Mouse (Mus musculus) liver, embryonic 15.5 days (tissue): Measurements from ENCODE around the gene Hic1. TPM values are rescaled to one million over a fixed set of nuclear protein-coding genes. Genes with fewer than 3 reads are reported as not detected.
A peak's percentile ranks its signal among the peaks of the same experiment; 100 is the strongest.

Experiments used
- ATAC-seq: fragments of 200-750 bp; cut with Nextera tagmentation; 2 replicates; pipeline ENCODE4 v1.8.0; 2017; ENCODE audit warnings: moderate number of reproducible peaks, mild to moderate bottlenecking, moderate library complexity; ENCODE audit not compliant: insufficient read depth
- H3K27ac ChIP-seq: fragments of 300-500 bp; sonication (generic); replicated peaks from 2 replicates; pipeline ENCODE4 v1.5.1; 2015; ENCODE audit warnings: mild to moderate bottlenecking, inconsistent platforms
- H3K27me3 ChIP-seq: fragments of 300-500 bp; sonication (generic); 2 replicates; pipeline ENCODE4 v1.6.1; 2015; ENCODE audit warnings: mild to moderate bottlenecking, inconsistent platforms
- H3K36me3 ChIP-seq: fragments of 300-500 bp; sonication (generic); replicated peaks from 2 replicates; pipeline ENCODE4 v1.6.1; 2015; ENCODE audit warnings: moderate library complexity, mild to moderate bottlenecking, inconsistent platforms
- H3K4me1 ChIP-seq: fragments of 300-500 bp; sonication (generic); replicated peaks from 2 replicates; pipeline ENCODE4 v1.6.1; 2015; ENCODE audit warnings: inconsistent platforms
- H3K4me2 ChIP-seq: fragments of 300-500 bp; sonication (generic); 2 replicates; pipeline ENCODE4 v1.6.1; 2015; ENCODE audit warnings: moderate library complexity, mild to moderate bottlenecking, inconsistent platforms
- H3K4me3 ChIP-seq: fragments of 300-500 bp; sonication (generic); replicated peaks from 2 replicates; pipeline ENCODE4 v1.5.1; 2015; ENCODE audit warnings: mild to moderate bottlenecking, inconsistent platforms
- H3K9ac ChIP-seq: fragments of 300-500 bp; sonication (generic); 2 replicates; pipeline ENCODE4 v1.6.1; 2015; ENCODE audit warnings: moderate library complexity, mild to moderate bottlenecking, inconsistent platforms
- H3K9me3 ChIP-seq: fragments of 300-500 bp; sonication (generic); replicated peaks from 2 replicates; pipeline ENCODE4 v1.6.1; 2016; ENCODE audit warnings: inconsistent platforms
- WGBS: fragments of 180-500 bp; shearing (Covaris S2); methylation state at CpG from one replicate; pipeline ENCODE4 v1.1.7; 2015; ENCODE audit warnings: mixed read lengths; ENCODE audit not compliant: insufficient replicate concordance; 5-methylcytosine and 5-hydroxymethylcytosine counted together
- polyA plus RNA-seq: library from polyadenylated mRNA; unstranded; fragments of >200 nt; fragmentation: Nextera tagmentation; extraction: Ambion mirVana; gene quantifications from 2 replicates; pipeline ENCODE4 v1.2.1, GENCODE M21; 2015

Gene Hic1
- polyA plus RNA-seq, 1 experiment from 2014 or later = 1.5 TPM

DNA sequence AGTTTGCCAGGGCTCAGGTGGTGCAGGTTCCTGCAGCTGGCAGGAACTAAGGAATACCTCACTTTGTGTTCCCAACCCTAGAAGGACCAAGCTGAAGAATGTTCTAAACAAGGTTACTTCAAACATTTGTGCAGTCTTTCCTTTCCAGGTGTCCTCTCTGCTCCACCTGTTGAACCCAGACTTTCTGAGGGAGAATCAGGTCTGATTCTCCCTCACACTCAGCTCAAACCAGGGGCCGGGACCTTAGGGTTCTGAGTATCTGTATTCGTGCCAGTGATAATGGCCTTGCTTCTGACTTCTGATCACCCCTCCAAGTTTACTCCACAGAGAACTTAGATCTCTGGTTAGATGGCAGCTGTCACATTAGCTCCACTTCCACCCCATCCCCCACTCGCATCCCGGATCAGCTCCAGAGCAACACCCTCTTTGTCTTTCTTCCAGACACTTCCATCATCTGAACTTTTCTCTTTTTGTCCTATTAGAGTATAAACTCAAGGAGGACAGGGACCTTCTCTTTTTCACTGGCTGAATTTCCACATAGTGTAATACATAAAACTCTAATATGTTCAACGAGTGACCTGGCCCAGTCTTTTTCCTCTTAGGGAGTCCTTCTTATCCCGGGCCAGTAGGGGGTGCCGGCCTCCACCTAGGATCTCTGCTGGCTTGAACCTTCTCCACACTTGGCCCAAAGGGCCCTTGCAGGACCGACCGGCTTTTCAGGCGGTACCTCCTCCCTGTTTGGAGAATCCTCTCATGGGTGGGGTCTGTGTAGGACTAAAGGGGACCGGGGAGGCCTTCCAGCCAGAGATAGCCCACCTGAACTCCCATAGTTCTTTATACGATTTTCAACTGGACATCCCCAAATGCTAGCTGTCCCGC, 23.3 kb upstream of the Hic1 start:
- Histone ChIP-seq H3K4me3 (peak overlapping the region; percentile 57), H3K36me3 (no peaks in the 10 kb centered on the region), H3K27me3 (peaks cover 71% of the 10 kb centered on the region), H3K9ac (no peak overlapping the region), H3K27ac (no peak overlapping the region), H3K9me3 (no peaks in the 10 kb centered on the region), H3K4me2 (peak overlapping the region; percentile 78), H3K4me1 (peaks cover 55% of the 10 kb centered on the region)
- 0 out of 2 replicates have a peak, but pooled peaks have one; percentile 22 for ATAC-seq
- 24% methylated on average over 13 of the region's 13 CpGs for WGBS

DNA sequence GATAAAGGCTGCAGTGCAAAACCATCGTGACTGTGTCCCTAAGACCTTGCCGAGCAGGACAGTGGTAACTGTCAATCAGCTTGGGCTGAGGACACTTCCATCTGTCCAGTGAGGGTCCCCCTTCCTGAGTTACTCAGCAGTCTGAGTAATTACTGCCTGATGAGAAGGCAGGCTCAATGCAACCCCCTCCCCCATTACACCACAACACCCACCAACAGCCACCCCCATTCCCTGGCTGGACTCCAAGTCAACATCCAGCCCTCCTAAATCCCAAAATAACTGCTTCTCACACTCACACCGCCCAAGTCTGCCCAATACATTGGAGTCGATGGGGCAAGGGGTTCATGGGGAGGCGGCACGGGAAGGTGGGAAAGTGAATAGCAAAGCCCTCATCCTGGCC, 22.5 kb upstream of the Hic1 start:
- H3K4me1 ChIP-seq = peaks cover 55% of the 10 kb centered on the region
- WGBS = 65% methylated on average over 6 of the region's 6 CpGs
- H3K9ac ChIP-seq = no peak overlapping the region
- no peak overlapping the region for H3K4me3 ChIP-seq
- no peaks in the 10 kb centered on the region for H3K36me3 ChIP-seq
- H3K9me3 ChIP-seq = no peaks in the 10 kb centered on the region
- ATAC-seq = no peak
- no peak overlapping the region for H3K4me2 ChIP-seq
- H3K27ac ChIP-seq = no peak overlapping the region
- H3K27me3 ChIP-seq = peaks cover 64% of the 10 kb centered on the region

DNA sequence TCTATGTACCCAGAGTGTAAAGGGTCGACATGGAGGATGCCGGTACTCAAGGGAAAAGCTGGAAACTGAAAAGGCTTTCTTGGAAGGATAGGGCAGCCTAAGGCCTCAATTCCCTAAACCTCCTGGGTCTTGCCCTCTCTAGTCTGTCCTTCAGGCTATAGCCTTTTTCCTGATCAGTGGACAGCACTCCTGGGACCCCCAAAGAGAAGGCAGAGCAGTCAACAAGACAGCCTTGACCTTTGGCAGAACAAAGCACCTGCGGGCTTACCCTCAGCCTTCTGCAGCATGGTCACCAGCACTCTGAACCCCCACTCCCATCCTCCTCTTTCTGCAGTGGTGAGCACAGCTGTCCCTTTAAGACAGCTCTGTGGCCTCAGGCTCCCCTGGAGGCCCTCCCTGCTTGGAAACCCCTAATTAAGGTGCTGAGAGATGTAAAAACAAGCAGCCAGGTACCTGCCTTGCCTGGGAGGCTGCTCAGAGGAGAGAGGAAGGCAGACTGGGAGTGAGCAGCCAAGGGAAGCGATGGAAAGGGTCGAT, 21.7 kb upstream of the Hic1 start, which contains the start of gene Dph1:
Gene Dph1 (minus strand): TSS at position 337 of the 537 bp plus-strand sequence.
- H3K36me3 ChIP-seq = no peaks in the 10 kb centered on the region
- H3K4me1 ChIP-seq = peaks cover 55% of the 10 kb centered on the region
- peak within 1 kb of the TSS; percentile 66 for H3K9ac ChIP-seq
- 56% methylated on average over 5 of the region's 5 CpGs for WGBS
- peaks cover 55% of the 10 kb centered on the region for H3K27me3 ChIP-seq
- ATAC-seq = no peak
- H3K27ac ChIP-seq = peak within 1 kb of the TSS; percentile 76
- peak within 1 kb of the TSS; percentile 83 for H3K4me3 ChIP-seq
- no peaks in the 10 kb centered on the region for H3K9me3 ChIP-seq
- H3K4me2 ChIP-seq = peak within 1 kb of the TSS; percentile 94

DNA sequence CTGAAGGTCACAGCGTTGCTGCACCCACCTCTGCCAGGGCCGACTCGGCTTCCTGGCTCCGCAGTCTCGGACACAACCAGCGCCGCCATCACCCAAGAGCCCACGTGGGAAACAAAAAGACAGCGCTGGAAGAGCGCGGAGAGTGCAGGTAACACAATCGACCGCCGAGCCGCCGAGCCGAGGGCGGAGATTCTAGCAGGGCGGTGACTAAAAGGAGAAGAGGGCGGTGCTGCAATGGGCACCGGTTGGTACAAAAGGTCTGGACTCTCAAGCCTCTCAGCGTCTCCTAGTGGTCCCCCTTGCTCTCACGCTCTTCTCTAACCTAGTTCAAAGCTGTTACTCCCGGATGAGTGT, 21.0 kb upstream of the Hic1 start:
- H3K36me3 ChIP-seq = no peaks in the 10 kb centered on the region
- peak overlapping the region; percentile 83 for H3K4me3 ChIP-seq
- peak overlapping the region; percentile 76 for H3K27ac ChIP-seq
- WGBS = under 1% methylated on average over 24 of the region's 24 CpGs
- H3K4me2 ChIP-seq = peak overlapping the region; percentile 94
- peak; percentile 77 for ATAC-seq
- no peaks in the 10 kb centered on the region for H3K9me3 ChIP-seq
- peaks cover 49% of the 10 kb centered on the region for H3K27me3 ChIP-seq
- peaks cover 54% of the 10 kb centered on the region for H3K4me1 ChIP-seq
- H3K9ac ChIP-seq = peak overlapping the region; percentile 66

DNA sequence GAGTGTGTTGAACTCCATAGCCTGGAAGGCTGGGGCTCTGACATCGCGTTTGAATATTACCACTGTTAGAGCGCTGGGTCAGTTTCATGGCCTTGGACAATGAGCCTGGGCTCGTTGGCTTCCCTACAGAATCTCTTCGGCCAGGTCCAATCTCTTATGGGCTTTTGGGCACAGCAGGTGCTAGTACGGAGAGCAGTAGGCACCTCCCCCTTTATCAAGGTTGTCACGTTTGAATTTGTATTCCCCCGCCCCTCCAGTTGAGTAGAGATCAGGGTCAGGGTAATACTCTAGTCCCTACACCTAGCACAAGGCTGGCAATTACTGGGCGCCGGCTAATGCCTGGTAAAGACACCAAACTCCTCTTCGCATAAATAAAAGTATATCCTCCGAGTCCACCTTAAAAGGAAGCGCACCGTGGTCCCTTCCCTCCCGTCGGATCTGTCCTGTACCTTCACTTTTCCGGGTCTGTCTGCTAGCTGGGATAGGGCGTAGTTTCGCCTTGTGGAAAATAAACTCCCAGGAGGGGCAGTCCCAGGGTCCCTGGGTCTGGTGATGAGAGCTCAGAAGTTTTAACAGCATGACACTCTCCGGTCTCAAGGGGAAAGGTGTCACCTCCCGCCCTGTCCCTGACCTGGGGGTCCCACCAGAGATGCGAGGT, 20.5 kb upstream of the Hic1 start:
- H3K4me2 ChIP-seq = peak overlapping the region; percentile 94
- H3K9ac ChIP-seq = peak overlapping the region; percentile 66
- no peaks in the 10 kb centered on the region for H3K9me3 ChIP-seq
- H3K36me3 ChIP-seq = peaks cover 2% of the 10 kb centered on the region; the same call in 1 of the 2 replicates
- H3K27ac ChIP-seq = peak overlapping the region; percentile 76
- under 1% methylated on average over 22 of the region's 22 CpGs for WGBS
- H3K4me3 ChIP-seq = peak overlapping the region; percentile 83
- peaks cover 44% of the 10 kb centered on the region for H3K27me3 ChIP-seq
- ATAC-seq = peak; percentile 76
- peaks cover 49% of the 10 kb centered on the region for H3K4me1 ChIP-seq

DNA sequence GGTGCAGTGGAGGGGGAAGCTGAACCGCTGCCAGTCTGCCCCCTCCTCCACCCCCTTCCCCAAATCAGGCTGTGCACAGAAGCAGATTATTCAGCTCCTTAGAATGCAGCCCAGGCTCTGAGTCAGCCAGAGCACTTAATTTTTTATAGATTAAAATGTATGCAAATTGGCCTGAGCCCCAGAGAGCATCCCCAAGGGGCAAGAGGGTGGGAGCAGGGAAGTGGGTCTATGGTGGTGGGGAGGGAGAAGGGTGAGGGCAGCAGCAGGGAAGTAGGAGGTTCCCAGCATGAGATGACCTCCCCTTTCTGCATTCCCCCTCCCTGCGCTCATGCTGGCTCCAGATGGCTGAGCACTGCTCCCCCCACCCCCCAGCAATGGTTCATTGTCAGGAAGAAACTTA, 15.7 kb upstream of the Hic1 start:
- H3K36me3 ChIP-seq = peaks cover 32% of the 10 kb centered on the region
- no peaks in the 10 kb centered on the region for H3K9me3 ChIP-seq
- no peak overlapping the region for H3K27ac ChIP-seq
- WGBS = 48% methylated on average over 2 of the region's 2 CpGs
- no peak overlapping the region for H3K4me2 ChIP-seq
- H3K4me1 ChIP-seq = peaks cover 14% of the 10 kb centered on the region
- no peak overlapping the region for H3K4me3 ChIP-seq
- ATAC-seq = no peak
- H3K9ac ChIP-seq = no peak overlapping the region
- H3K27me3 ChIP-seq = no peaks in the 10 kb centered on the region

DNA sequence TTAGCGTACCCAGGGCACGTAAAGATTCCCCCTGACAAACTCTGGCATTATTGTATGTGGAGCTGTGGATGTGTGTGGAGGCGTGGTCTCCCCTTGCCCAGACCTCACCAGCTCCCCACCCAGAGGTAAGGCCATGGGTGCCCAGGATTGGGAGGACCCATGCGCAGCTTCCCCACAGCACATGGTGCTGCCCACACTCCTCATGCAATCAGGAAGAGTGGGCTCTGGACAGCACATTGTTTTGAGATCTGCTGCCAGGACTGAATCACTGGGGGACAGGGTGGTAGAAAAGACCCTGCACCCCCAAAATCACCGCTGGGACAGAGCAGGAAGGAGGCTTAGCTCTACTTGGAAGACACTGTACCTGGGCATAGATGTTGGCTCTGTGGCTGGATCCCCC, 15.3 kb upstream of the Hic1 start:
- no peaks in the 10 kb centered on the region for H3K27me3 ChIP-seq
- H3K36me3 ChIP-seq = peaks cover 32% of the 10 kb centered on the region
- WGBS = 80% methylated on average over 5 of the region's 5 CpGs

DNA sequence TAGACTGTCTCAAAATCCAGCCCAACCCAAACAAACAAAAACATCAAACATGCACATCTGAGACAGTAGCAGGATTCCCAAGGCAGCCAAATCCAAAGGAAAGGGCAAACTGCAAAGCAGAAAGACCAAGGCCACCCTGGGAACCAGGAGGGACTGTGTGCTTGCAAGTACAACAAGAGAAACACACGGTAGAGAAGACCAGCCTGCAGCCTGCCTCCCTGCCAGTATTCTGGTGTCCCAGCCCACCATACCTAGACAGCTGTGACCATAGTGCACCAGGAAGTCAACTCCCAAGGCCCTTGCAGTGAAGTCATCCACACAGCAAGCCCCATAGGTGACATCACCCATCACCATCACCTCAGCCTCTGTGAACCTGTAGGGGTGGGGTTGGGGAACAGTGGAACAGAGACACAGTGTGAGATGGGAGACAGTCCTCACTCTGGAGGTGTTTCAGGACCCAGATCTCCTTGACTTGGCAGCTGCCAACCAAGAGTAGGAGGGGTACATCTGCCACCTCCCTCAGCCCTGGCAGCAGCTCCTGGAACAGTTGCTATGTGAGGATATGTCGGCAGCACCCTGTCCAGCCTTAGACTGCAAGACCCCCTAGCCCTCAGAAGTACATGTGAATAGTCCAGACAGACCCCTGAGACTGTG, 14.7 kb upstream of the Hic1 start:
- Histone ChIP-seq H3K9me3 (no peaks in the 10 kb centered on the region), H3K27ac (no peak overlapping the region), H3K27me3 (no peaks in the 10 kb centered on the region), H3K36me3 (peaks cover 32% of the 10 kb centered on the region), H3K4me1 (peaks cover 5% of the 10 kb centered on the region), H3K9ac (no peak overlapping the region), H3K4me2 (no peak overlapping the region), H3K4me3 (no peak overlapping the region)
- no peak for ATAC-seq
- 70% methylated on average over 2 of the region's 2 CpGs for WGBS

More for the DNA sequence above, 15.3 kb upstream of the Hic1 start:
- H3K9ac ChIP-seq = no peak overlapping the region
- no peak overlapping the region for H3K27ac ChIP-seq
- ATAC-seq = no peak
- no peaks in the 10 kb centered on the region for H3K9me3 ChIP-seq
- H3K4me1 ChIP-seq = peaks cover 10% of the 10 kb centered on the region
- H3K4me2 ChIP-seq = no peak overlapping the region
- H3K4me3 ChIP-seq = no peak overlapping the region

DNA sequence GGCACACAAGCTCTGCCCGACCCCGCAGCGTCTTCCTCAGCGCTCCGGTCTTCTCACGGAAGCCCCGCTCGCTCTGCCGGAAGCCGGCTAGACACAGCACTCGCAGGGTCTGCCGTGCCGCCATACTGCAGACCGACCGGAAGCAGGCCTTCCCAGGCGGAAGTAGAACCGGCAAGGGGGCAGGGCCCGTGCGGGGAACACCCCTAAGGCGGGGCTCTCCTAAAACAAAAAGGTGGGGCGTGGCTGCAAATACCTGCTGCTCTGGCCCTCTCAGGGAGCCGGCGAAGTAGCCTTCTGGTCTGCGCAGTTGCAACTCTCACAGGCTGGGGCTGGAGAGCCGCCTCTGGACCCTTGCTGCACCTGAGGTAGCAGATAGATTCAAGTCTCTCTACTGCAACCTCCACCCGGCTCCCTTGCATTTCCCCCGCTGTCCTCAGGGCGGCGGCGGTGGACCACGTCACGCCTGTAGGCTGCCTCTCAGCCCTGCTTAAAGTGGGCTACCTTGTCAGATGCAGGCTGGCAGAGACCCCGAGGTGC, 9.4 kb upstream of the Hic1 start, which contains the start of gene Ovca2:
Gene Ovca2 (minus strand): TSS at position 164 of the 537 bp plus-strand sequence.
- WGBS = under 1% methylated on average over 33 of the region's 33 CpGs

DNA sequence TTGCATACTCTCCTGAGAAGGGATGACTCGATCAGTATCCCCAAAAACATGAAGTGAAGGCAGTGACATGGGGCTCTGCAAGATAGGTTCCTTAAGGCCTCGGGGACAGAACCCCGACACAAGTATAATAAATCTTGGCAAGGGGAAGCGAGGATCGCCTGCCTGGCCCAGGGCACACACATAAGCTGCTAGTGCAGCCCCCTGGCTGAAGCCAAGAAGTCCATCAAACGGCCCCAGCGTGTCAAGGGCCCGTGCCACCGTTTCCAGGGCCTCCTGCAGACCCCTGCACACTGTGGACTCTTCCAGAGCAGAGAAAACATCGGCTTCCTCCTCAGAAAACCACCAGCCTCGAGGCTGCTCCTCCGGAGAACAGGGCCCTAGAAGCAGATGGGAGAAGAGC, 8.7 kb upstream of the Hic1 start:
- Histone ChIP-seq H3K27me3 (peaks cover 33% of the 10 kb centered on the region), H3K4me2 (peak overlapping the region; percentile 80), H3K9ac (peak overlapping the region; percentile 81), H3K4me1 (peaks cover 31% of the 10 kb centered on the region), H3K36me3 (peaks cover 35% of the 10 kb centered on the region), H3K4me3 (peak overlapping the region; percentile 91), H3K9me3 (no peaks in the 10 kb centered on the region), H3K27ac (peak overlapping the region; percentile 68)
- no peak for ATAC-seq
- 34% methylated on average over 12 of the region's 12 CpGs for WGBS

More for the DNA sequence above, 9.4 kb upstream of the Hic1 start, which contains the start of gene Ovca2:
- Histone ChIP-seq H3K9ac (peak within 1 kb of the TSS; percentile 81), H3K27ac (peak within 1 kb of the TSS; percentile 68), H3K27me3 (peaks cover 26% of the 10 kb centered on the region), H3K9me3 (no peaks in the 10 kb centered on the region), H3K4me2 (peak within 1 kb of the TSS; percentile 80), H3K4me3 (peak within 1 kb of the TSS; percentile 91), H3K4me1 (peaks cover 23% of the 10 kb centered on the region), H3K36me3 (peaks cover 38% of the 10 kb centered on the region)
- ATAC-seq = peak; percentile 92
